Mouse (Mus musculus): ENCODE measurements around the gene Slc8b1.
"Not testable (repeated sequence)": the region's sequence is repeated elsewhere in the genome, so short reads cannot be mapped to it uniquely, and the experiment has no call there.

DNA sequence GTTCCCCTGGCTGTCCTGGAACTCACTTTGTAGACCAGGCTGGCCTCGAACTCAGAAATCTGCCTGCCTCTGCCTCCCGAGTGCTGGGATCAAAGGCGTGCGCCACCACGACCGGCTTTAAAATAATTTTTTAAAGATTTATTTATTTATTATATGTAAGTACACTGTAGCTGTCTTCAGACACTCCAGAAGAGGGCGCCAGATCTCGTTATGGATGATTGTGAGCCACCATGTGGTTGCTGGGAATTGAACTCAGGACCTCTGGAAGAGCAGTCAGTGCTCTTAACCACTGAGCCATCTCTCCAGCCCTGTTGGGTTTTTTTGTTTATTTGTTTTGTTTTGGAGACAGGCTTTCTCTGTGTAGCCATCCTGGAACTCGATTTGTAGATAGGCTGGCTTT is 10.4 kb upstream of the Slc8b1 start:
- not testable (repeated sequence) for TF ChIP-seq CTCF (IDR thresholded peaks at IDR 0.05; ENCODE audit: extremely low read depth, insufficient read length, insufficient replicate concordance, low read depth, low read length); POLR2A (IDR thresholded peaks at IDR 0.05; ENCODE audit: low read depth, low read length)
